Mouse (Mus musculus) heart, embryonic 15.5 days (tissue): ENCODE data around the gene Znrd1as. TPM values are rescaled to one million over a fixed set of nuclear protein-coding genes. Genes with fewer than 3 reads are reported as not detected.

Experiments
- ATAC-seq: fragments of 200-750 bp; cut with Nextera tagmentation; replicated peaks from 2 replicates; pipeline ENCODE4 v1.8.0; 2017; ENCODE audit warnings: low read depth, moderate TSS enrichment; ENCODE audit not compliant: insufficient number of reproducible peaks, insufficient read depth, low FRiP score
- H3K27ac ChIP-seq: fragments of 300-500 bp; sonication (generic); 2 replicates; pipeline ENCODE4 v1.5.1; 2015; ENCODE audit warnings: mild to moderate bottlenecking, inconsistent platforms
- H3K27me3 ChIP-seq: fragments of 300-500 bp; sonication (generic); 2 replicates; pipeline ENCODE4 v1.6.1; 2015; ENCODE audit warnings: inconsistent platforms
- H3K36me3 ChIP-seq: fragments of 300-500 bp; sonication (generic); 2 replicates; pipeline ENCODE4 v1.6.1; 2015; ENCODE audit warnings: mild to moderate bottlenecking, inconsistent platforms
- H3K4me1 ChIP-seq: fragments of 300-500 bp; sonication (generic); replicated peaks from 2 replicates; pipeline ENCODE4 v1.6.1; 2015; ENCODE audit warnings: inconsistent platforms
- H3K4me2 ChIP-seq: fragments of 300-500 bp; sonication (generic); 2 replicates; pipeline ENCODE4 v1.6.1; 2015; ENCODE audit warnings: inconsistent platforms, mild to moderate bottlenecking, moderate library complexity
- H3K4me3 ChIP-seq: fragments of 300-500 bp; sonication (generic); 2 replicates; pipeline ENCODE4 v1.5.1; 2015; ENCODE audit warnings: mild to moderate bottlenecking, inconsistent platforms
- H3K9ac ChIP-seq: fragments of 300-500 bp; sonication (generic); 2 replicates; pipeline ENCODE4 v1.6.1; 2015; ENCODE audit warnings: mild to moderate bottlenecking, inconsistent platforms
- H3K9me3 ChIP-seq: fragments of 300-500 bp; sonication (generic); replicated peaks from 2 replicates; pipeline ENCODE4 v1.6.1; 2016; ENCODE audit warnings: inconsistent platforms
- WGBS: fragments of 180-500 bp; shearing (Covaris S2); methylation state at CpG from one replicate; pipeline ENCODE4 v1.1.7; 2015; ENCODE audit warnings: mixed read lengths; 5-methylcytosine and 5-hydroxymethylcytosine counted together
- polyA plus RNA-seq: library from polyadenylated mRNA; unstranded; fragments of >200 nt; fragmentation: Nextera tagmentation; extraction: Ambion mirVana; gene quantifications from 2 replicates; pipeline ENCODE4 v1.2.1, GENCODE M21; 2015

The Znrd1as gene
- polyA plus RNA-seq, 1 experiment from 2014 or later = 6.2 TPM

- no peak overlapping the region for H3K27ac ChIP-seq
- peaks cover 4% of the 10 kb centered on the region for H3K4me1 ChIP-seq
- 66% methylated on average over 4 of the region's 4 CpGs for WGBS
- no peaks in the 10 kb centered on the region for H3K9me3 ChIP-seq
- H3K36me3 ChIP-seq = no peaks in the 10 kb centered on the region
- ATAC-seq = no peak
- H3K4me2 ChIP-seq = no peak overlapping the region
- H3K4me3 ChIP-seq = no peak overlapping the region
- H3K9ac ChIP-seq = no peak overlapping the region
- peaks cover 3% of the 10 kb centered on the region; the same call in 1 of the 2 replicates for H3K27me3 ChIP-seq
Observed at GRCm38 (mm10) chr17:36931130-36931529, 27.3 kb upstream of the Znrd1as start.

- Histone ChIP-seq H3K27me3 (peaks cover 7% of the 10 kb centered on the region), H3K9ac (no peak overlapping the region), H3K4me1 (peaks cover 4% of the 10 kb centered on the region), H3K9me3 (no peaks in the 10 kb centered on the region), H3K4me2 (no peak overlapping the region), H3K4me3 (no peak overlapping the region), H3K36me3 (no peaks in the 10 kb centered on the region), H3K27ac (no peak overlapping the region)
- ATAC-seq = no peak
- 23% methylated on average over 2 of the region's 2 CpGs for WGBS
Observed at GRCm38 (mm10) chr17:36931806-36932205, 26.6 kb upstream of the Znrd1as start.

GRCm38 (mm10) chr17:36938056-36938455, 20.3 kb upstream of the Znrd1as start:
- Histone ChIP-seq H3K4me2 (no peak overlapping the region), H3K27me3 (peaks cover 43% of the 10 kb centered on the region), H3K4me3 (no peak overlapping the region), H3K4me1 (peaks cover 9% of the 10 kb centered on the region), H3K9me3 (no peaks in the 10 kb centered on the region), H3K9ac (no peak overlapping the region), H3K36me3 (no peaks in the 10 kb centered on the region), H3K27ac (no peak overlapping the region)
- ATAC-seq = no peak
- WGBS = 62% methylated on average over 2 of the region's 2 CpGs

- H3K36me3 ChIP-seq = no peaks in the 10 kb centered on the region
- ATAC-seq = peak; percentile 62; the same call in 1 of the 2 replicates
- H3K4me1 ChIP-seq = peaks cover 23% of the 10 kb centered on the region
- H3K9me3 ChIP-seq = no peaks in the 10 kb centered on the region
- H3K9ac ChIP-seq = no peak overlapping the region
- 24% methylated on average over 10 of the region's 10 CpGs for WGBS
- peak overlapping the region; percentile 84 for H3K4me2 ChIP-seq
- H3K27me3 ChIP-seq = peaks cover 72% of the 10 kb centered on the region
- H3K27ac ChIP-seq = no peak overlapping the region
- H3K4me3 ChIP-seq = peak overlapping the region; percentile 49
Observed at GRCm38 (mm10) chr17:36942391-36942790, 16.0 kb upstream of the Znrd1as start.

GRCm38 (mm10) chr17:36942791-36943471, 15.5 kb upstream of the Znrd1as start, which contains the start of gene Rnf39:
Gene Rnf39 (plus strand): TSS chr17:36942918.
- no peaks in the 10 kb centered on the region for H3K36me3 ChIP-seq

GRCm38 (mm10) chr17:36943691-36944090, 14.7 kb upstream of the Znrd1as start:
- peak overlapping the region; percentile 84 for H3K4me2 ChIP-seq
- 0 out of 2 replicates have a peak, but pooled peaks cover 1% of the 10 kb centered on the region for H3K36me3 ChIP-seq
- H3K27me3 ChIP-seq = peaks cover 73% of the 10 kb centered on the region
- peaks cover 27% of the 10 kb centered on the region for H3K4me1 ChIP-seq
- no peaks in the 10 kb centered on the region for H3K9me3 ChIP-seq
- no peak overlapping the region for H3K9ac ChIP-seq
- WGBS = 18% methylated on average over 5 of the region's 5 CpGs
- peak overlapping the region; percentile 49 for H3K4me3 ChIP-seq
- no peak for ATAC-seq
- H3K27ac ChIP-seq = no peak overlapping the region

More at GRCm38 (mm10) chr17:36942791-36943471, 15.5 kb upstream of the Znrd1as start, which contains the start of gene Rnf39:
- Histone ChIP-seq H3K4me1 (peaks cover 27% of the 10 kb centered on the region), H3K27ac (no peak within 1 kb of the TSS), H3K9me3 (no peaks in the 10 kb centered on the region), H3K4me2 (peak within 1 kb of the TSS; percentile 84), H3K27me3 (peaks cover 73% of the 10 kb centered on the region), H3K4me3 (peak within 1 kb of the TSS; percentile 49), H3K9ac (peak within 1 kb of the TSS; percentile 31)
- 0 out of 2 replicates have a peak, but pooled peaks have one; percentile 14 for ATAC-seq
- 2% methylated on average over 59 of the region's 59 CpGs for WGBS

GRCm38 (mm10) chr17:36944121-36944775, 14.1 kb upstream of the Znrd1as start:
- H3K4me3 ChIP-seq = no peak overlapping the region
- WGBS = 25% methylated on average over 9 of the region's 9 CpGs
- H3K27me3 ChIP-seq = peaks cover 73% of the 10 kb centered on the region
- no peak for ATAC-seq
- H3K9me3 ChIP-seq = no peaks in the 10 kb centered on the region
- no peak overlapping the region for H3K9ac ChIP-seq
- peaks cover 27% of the 10 kb centered on the region for H3K4me1 ChIP-seq
- no peak overlapping the region for H3K27ac ChIP-seq
- no peak overlapping the region for H3K4me2 ChIP-seq
- H3K36me3 ChIP-seq = peaks cover 7% of the 10 kb centered on the region; the same call in 1 of the 2 replicates

GRCm38 (mm10) chr17:36947051-36947819, 11.2 kb upstream of the Znrd1as start:
- Histone ChIP-seq H3K9me3 (no peaks in the 10 kb centered on the region), H3K36me3 (peaks cover 9% of the 10 kb centered on the region; the same call in 1 of the 2 replicates), H3K9ac (peak overlapping the region; percentile 66), H3K4me1 (peaks cover 37% of the 10 kb centered on the region), H3K4me3 (peak overlapping the region; percentile 62), H3K4me2 (peak overlapping the region; percentile 99), H3K27me3 (peaks cover 50% of the 10 kb centered on the region), H3K27ac (no peak overlapping the region)
- under 1% methylated on average over 62 of the region's 62 CpGs for WGBS
- ATAC-seq = no peak

- WGBS = 83% methylated on average over 1 of the region's 1 CpGs
- Histone ChIP-seq H3K9me3 (no peaks in the 10 kb centered on the region), H3K4me1 (peaks cover 26% of the 10 kb centered on the region), H3K4me2 (no peak overlapping the region), H3K9ac (no peak overlapping the region), H3K27ac (no peak overlapping the region), H3K27me3 (peaks cover 40% of the 10 kb centered on the region), H3K36me3 (peaks cover 9% of the 10 kb centered on the region; the same call in 1 of the 2 replicates), H3K4me3 (no peak overlapping the region)
- no peak for ATAC-seq
Observed at GRCm38 (mm10) chr17:36948286-36948685, 10.1 kb upstream of the Znrd1as start.

- WGBS = 92% methylated on average over 8 of the region's 8 CpGs
Observed at GRCm38 (mm10) chr17:36949265-36949664, 9.1 kb upstream of the Znrd1as start.

More at GRCm38 (mm10) chr17:36949265-36949664, 9.1 kb upstream of the Znrd1as start:
- Histone ChIP-seq H3K27me3 (peaks cover 30% of the 10 kb centered on the region), H3K4me2 (no peak overlapping the region), H3K27ac (no peak overlapping the region), H3K9me3 (no peaks in the 10 kb centered on the region), H3K4me3 (no peak overlapping the region), H3K9ac (no peak overlapping the region), H3K4me1 (peaks cover 23% of the 10 kb centered on the region), H3K36me3 (peaks cover 12% of the 10 kb centered on the region)
- no peak for ATAC-seq
